Mouse (Mus musculus): ENCODE measurements around the gene Rin2. TPM values are rescaled to one million over a fixed set of nuclear protein-coding genes. Genes with fewer than 3 reads are reported as not detected.

Gene Rin2
- polyA plus RNA-seq, 1 experiment from 2014 or later, result 21.1 TPM

DNA sequence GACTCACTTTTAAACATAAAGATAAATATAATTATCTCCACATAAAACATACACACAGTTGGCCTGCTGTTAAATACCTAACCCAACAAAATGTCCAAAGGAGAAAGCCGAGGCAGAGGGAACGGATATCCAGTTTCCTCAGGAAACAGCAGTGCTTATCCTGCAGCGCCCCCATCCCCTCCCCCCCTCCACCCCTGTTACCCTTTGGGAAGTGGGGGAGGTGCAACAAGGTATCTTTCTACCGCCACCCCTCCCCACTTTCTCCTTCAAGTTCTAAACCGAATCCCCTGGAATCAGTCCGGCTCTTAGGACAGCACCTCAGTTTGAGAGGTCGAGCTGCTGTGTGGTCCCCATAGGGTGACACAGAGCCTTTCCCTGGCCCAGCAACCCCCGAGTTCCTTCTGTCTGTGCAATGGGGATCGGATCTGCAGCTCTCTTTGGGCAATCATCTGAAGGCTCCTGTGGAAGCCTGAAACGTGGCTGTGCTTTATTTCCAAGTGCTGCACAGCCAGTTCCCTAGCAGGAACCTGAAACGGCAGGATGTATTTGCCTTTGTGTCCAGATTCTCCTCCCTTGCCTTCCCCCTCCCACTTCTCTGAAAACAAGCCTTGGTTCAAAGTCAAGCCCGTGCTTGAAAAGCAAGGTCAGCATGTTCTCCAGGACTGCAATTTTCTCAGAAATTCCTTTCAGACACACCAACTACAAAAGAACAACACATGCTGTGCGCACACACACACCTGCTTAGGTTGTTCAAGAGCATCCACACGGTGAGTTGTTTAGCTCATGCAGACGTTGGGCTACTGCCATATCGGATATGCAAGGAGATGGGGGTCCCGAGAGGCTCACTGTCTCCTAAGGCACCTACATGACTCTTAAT lies 209.3 kb downstream of the Rin2 start:
- ATAC-seq (replicated peaks; ENCODE audit: insufficient number of reproducible peaks, low FRiP score, low TSS enrichment, low read depth) (no peak), DNase-seq (ENCODE audit: low spot score) (peak; percentile 66)
- Histone ChIP-seq H3K4me2 (ENCODE audit: low read depth, low read length) (no peak overlapping the region), H3K4me3 (ENCODE audit: low read depth, low read length) (no peak overlapping the region), H3K27me3 (ENCODE audit: control insufficient read depth, insufficient read depth, low read length) (no peaks in the 10 kb centered on the region), H3K9ac (replicated peaks; ENCODE audit: low read length) (peak overlapping the region; percentile 19), H3K27ac (replicated peaks; ENCODE audit: low read depth, low read length) (peak overlapping the region; percentile 83), H3K9me3 (replicated peaks; ENCODE audit: control insufficient read depth, low read length) (no peaks in the 10 kb centered on the region), H3K4me1 (ENCODE audit: control insufficient read depth, insufficient read depth, low read length) (no peaks in the 10 kb centered on the region; the same call in 1 of the 2 replicates), H3K36me3 (replicated peaks; ENCODE audit: control insufficient read depth, insufficient read depth, low read depth, low read length) (no peaks in the 10 kb centered on the region)
- 20% methylated on average over 17 of the region's 17 CpGs for WGBS

DNA sequence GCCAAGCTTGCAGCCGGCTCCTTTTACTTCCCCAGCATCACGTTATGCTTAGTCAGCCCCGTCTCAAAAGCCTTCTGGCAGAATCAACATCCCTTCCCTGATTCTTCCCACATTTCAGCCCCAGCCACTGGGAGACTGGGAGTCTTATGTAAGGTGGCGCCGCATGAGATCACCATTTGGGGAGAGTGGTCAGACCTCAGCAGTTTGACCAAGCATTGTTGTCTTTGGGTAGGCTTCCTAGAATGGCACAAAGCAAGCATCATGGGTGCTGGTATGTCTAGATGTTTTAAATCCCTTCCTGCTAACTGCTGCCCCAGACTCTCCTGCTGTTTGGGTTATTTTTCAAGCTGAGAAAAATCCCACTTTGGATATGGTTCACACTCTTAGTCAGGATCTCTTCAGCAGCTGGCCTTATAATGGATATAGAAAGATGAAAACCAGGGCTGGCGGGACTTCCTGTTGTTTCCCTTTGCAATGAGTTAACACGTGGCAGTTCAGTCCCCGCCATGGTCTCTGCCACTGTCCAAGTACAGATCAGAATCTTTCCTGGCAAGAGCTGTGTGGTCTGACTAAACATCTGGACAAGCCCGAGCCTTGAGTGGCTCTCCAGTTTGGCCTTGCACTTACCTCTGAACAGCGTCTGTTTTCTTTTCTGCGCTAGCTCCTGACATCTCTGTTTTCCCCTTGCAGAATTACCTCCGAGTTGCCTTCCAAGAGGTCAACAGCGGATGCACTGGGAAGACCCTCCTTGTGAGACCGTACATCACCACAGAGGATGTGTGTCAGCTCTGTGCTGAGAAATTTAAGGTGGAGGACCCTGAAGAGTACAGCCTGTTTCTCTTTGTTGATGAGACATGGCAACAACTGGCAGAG lies 210.1 kb downstream of the Rin2 start:
- H3K4me1 ChIP-seq (ENCODE audit: control insufficient read depth, insufficient read depth, low read length), result no peaks in the 10 kb centered on the region; the same call in 1 of the 2 replicates
- H3K4me2 ChIP-seq (ENCODE audit: low read depth, low read length), result no peak overlapping the region
- H3K9ac ChIP-seq (replicated peaks; ENCODE audit: low read length), result no peak overlapping the region; the same call in 1 of the 2 replicates
- peak overlapping the region; percentile 83 for H3K27ac ChIP-seq (replicated peaks; ENCODE audit: low read depth, low read length)
- ATAC-seq (replicated peaks; ENCODE audit: insufficient number of reproducible peaks, low FRiP score, low TSS enrichment, low read depth) (no peak), DNase-seq (ENCODE audit: low spot score) (peak; percentile 53)
- H3K36me3 ChIP-seq (replicated peaks; ENCODE audit: control insufficient read depth, insufficient read depth, low read depth, low read length), result no peaks in the 10 kb centered on the region
- WGBS, result 46% methylated on average over 14 of the region's 14 CpGs
- H3K9me3 ChIP-seq (replicated peaks; ENCODE audit: control insufficient read depth, low read length), result no peaks in the 10 kb centered on the region
- H3K4me3 ChIP-seq (ENCODE audit: low read depth, low read length), result no peak overlapping the region
- H3K27me3 ChIP-seq (ENCODE audit: control insufficient read depth, insufficient read depth, low read length), result no peaks in the 10 kb centered on the region

DNA sequence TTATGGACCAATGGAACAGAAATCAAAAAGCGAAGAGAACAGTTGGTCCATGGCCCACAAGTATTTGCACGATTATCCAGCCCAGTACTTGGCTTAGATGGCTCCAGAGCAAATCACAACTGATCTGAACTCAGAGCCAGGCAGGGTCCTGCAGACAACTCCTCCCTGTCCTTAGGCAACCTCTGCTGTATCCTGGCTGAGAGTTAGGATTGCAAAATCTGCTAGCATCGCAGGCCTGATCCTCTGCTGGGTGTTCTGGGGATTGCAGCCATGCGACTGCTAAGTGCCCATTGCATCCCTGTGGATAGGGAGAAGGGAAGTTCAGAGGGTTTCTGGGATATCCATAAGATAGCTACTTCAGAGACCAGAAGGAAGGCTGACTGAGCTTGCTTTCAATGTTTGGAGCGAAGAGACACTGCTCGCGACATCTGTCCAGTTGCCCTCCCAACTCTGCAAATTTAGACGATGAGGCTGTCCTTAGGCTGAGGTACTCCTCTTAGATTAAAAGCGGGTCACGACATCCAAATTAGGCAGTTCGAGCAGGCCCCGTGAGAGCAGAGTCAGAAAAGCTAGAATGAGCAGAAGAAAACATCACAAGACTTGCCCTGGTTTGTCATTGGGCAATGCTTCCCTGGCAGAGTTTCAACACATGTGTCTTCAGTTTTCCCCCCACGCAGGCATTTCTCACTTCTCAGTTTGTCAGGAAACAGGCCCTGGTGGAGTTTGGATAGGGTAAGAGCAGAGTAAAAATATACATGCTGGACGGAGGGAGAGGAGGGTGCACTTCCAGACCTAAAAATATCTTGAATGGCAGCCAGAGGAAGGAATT lies 213.1 kb downstream of the Rin2 start:
- Histone ChIP-seq H3K4me3 (ENCODE audit: low read depth, low read length) (no peak overlapping the region), H3K27ac (replicated peaks; ENCODE audit: low read depth, low read length) (peak overlapping the region; percentile 72; the same call in 1 of the 2 replicates), H3K4me1 (ENCODE audit: control insufficient read depth, insufficient read depth, low read length) (no peaks in the 10 kb centered on the region; the same call in 1 of the 2 replicates), H3K36me3 (replicated peaks; ENCODE audit: control insufficient read depth, insufficient read depth, low read depth, low read length) (no peaks in the 10 kb centered on the region), H3K9ac (replicated peaks; ENCODE audit: low read length) (no peak overlapping the region), H3K27me3 (ENCODE audit: control insufficient read depth, insufficient read depth, low read length) (no peaks in the 10 kb centered on the region), H3K9me3 (replicated peaks; ENCODE audit: control insufficient read depth, low read length) (no peaks in the 10 kb centered on the region), H3K4me2 (ENCODE audit: low read depth, low read length) (no peak overlapping the region)
- 0 out of 2 replicates have a peak, but pooled peaks have one; percentile 30 for ATAC-seq (replicated peaks; ENCODE audit: insufficient number of reproducible peaks, low FRiP score, low TSS enrichment, low read depth)
- DNase-seq (ENCODE audit: low spot score), result peak; percentile 63
- 48% methylated on average over 14 of the region's 14 CpGs for WGBS

DNA sequence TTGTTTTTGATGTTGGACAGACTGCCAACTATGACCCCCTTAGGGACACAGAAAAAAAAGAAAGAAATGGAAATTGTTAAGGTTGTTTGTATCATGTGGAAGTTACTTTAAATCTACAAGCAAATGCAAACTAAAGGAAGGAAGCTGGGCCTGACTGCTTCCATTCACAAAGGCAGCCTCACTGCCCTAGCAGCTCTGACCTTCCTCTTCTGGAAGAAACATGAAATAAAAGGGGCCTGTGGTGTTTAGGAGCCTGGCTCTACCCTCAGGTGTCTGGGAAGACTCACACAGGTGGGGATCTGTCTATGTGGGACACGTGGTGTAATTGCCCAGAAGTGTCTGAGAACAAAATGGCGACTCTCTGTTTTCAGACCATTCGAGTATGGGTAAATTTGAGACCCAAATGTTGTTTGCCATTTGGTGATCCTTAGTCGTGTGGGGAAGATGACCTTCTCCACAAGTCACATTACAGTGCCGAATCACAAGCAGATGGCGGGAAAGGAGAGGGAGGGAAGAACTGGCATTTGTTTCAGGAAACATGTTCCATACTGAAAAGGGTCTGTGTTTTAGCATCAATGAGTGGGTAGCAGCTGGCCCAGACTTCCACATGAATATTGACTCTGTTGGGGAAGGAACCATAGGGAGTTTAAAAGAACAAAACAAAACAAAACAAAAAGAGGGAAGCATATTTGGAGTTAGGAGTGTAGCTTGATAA lies 213.9 kb downstream of the Rin2 start:
- H3K27ac ChIP-seq (replicated peaks; ENCODE audit: low read depth, low read length), result peak overlapping the region; percentile 72
- no peak overlapping the region for H3K4me2 ChIP-seq (ENCODE audit: low read depth, low read length)
- DNase-seq (ENCODE audit: low spot score), result no peak
- no peaks in the 10 kb centered on the region; the same call in 1 of the 2 replicates for H3K4me1 ChIP-seq (ENCODE audit: control insufficient read depth, insufficient read depth, low read length)
- no peaks in the 10 kb centered on the region for H3K9me3 ChIP-seq (replicated peaks; ENCODE audit: control insufficient read depth, low read length)
- WGBS, result 44% methylated on average over 6 of the region's 6 CpGs
- H3K4me3 ChIP-seq (ENCODE audit: low read depth, low read length), result no peak overlapping the region
- H3K9ac ChIP-seq (replicated peaks; ENCODE audit: low read length), result no peak overlapping the region
- no peaks in the 10 kb centered on the region for H3K36me3 ChIP-seq (replicated peaks; ENCODE audit: control insufficient read depth, insufficient read depth, low read depth, low read length)
- no peak for ATAC-seq (replicated peaks; ENCODE audit: insufficient number of reproducible peaks, low FRiP score, low TSS enrichment, low read depth)
- no peaks in the 10 kb centered on the region for H3K27me3 ChIP-seq (ENCODE audit: control insufficient read depth, insufficient read depth, low read length)

DNA sequence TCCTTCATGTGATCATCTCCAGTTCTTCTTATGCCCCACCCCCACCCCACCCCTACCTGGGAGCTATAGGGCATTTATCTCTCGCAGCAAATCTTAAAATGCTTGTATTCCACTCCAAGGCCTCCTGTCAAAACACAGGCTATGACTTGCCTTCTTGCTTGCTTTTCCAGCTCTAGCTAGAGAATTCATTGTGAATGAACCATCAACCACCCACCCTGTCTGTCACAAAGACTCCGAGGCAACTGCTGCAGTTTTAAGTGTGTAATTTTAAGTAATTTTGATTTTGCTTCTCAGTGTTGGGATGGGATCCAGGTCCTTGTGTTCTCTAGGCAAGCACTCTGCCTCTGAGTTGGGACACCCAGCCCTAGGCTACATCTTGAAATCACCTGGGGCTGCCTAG lies 215.6 kb downstream of the Rin2 start:
- DNase-seq (ENCODE audit: low spot score), result no peak
- Histone ChIP-seq H3K27me3 (ENCODE audit: control insufficient read depth, insufficient read depth, low read length) (no peaks in the 10 kb centered on the region), H3K27ac (replicated peaks; ENCODE audit: low read depth, low read length) (no peak overlapping the region), H3K9ac (replicated peaks; ENCODE audit: low read length) (no peak overlapping the region), H3K36me3 (replicated peaks; ENCODE audit: control insufficient read depth, insufficient read depth, low read depth, low read length) (no peaks in the 10 kb centered on the region), H3K4me3 (ENCODE audit: low read depth, low read length) (no peak overlapping the region), H3K4me2 (ENCODE audit: low read depth, low read length) (no peak overlapping the region), H3K4me1 (ENCODE audit: control insufficient read depth, insufficient read depth, low read length) (no peaks in the 10 kb centered on the region), H3K9me3 (replicated peaks; ENCODE audit: control insufficient read depth, low read length) (no peaks in the 10 kb centered on the region)
- WGBS, result 89% methylated on average over 2 of the region's 2 CpGs
- no peak for ATAC-seq (replicated peaks; ENCODE audit: insufficient number of reproducible peaks, low FRiP score, low TSS enrichment, low read depth)

DNA sequence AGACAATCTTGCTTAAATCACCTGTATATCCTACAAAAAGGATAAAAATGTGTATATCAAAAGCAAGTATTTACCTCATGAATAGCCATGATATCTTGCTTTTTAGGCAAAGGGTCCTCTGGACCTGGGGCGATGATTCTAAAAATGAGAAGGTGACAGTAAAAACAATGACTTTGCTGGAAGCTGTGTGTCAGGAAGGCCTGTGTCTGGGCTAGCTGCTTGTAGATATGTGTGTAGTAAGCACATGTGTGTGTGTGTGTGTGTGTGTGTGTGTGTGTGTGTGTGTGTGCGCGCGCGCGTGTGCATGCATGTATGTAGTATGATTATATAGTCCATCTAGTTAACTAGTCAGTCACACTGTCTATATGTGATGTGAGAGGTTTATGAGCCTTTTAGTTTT lies 218.7 kb downstream of the Rin2 start:
- Histone ChIP-seq H3K27me3 (ENCODE audit: control insufficient read depth, insufficient read depth, low read length) (no peaks in the 10 kb centered on the region), H3K9me3 (replicated peaks; ENCODE audit: control insufficient read depth, low read length) (no peaks in the 10 kb centered on the region), H3K36me3 (replicated peaks; ENCODE audit: control insufficient read depth, insufficient read depth, low read depth, low read length) (no peaks in the 10 kb centered on the region), H3K4me2 (ENCODE audit: low read depth, low read length) (no peak overlapping the region), H3K27ac (replicated peaks; ENCODE audit: low read depth, low read length) (no peak overlapping the region), H3K4me1 (ENCODE audit: control insufficient read depth, insufficient read depth, low read length) (no peaks in the 10 kb centered on the region), H3K9ac (replicated peaks; ENCODE audit: low read length) (no peak overlapping the region), H3K4me3 (ENCODE audit: low read depth, low read length) (no peak overlapping the region)
- no peak for DNase-seq (ENCODE audit: low spot score)
- WGBS, result 96% methylated on average over 6 of the region's 6 CpGs
- ATAC-seq (replicated peaks; ENCODE audit: insufficient number of reproducible peaks, low FRiP score, low TSS enrichment, low read depth), result no peak

DNA sequence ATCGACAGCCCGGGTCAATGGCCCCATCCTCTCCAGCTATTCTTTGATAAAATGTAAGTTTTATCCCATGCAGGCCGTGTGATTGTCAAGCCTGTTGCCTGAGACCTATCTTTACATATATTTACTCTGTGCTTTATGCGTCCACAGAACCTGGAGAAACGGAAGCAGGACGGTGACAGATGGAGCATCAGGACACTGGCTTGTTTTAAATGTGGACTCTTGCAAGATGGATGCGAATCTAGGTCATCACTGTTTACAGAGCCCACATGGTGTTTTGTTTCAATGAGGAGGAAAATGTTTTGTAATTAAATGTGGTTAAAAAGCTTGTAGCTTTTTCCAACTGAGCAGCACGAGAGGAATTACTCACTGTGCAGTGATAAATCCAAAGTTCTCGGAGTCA lies 223.1 kb downstream of the Rin2 start:
- Histone ChIP-seq H3K4me1 (ENCODE audit: control insufficient read depth, insufficient read depth, low read length) (no peaks in the 10 kb centered on the region), H3K9ac (replicated peaks; ENCODE audit: low read length) (no peak overlapping the region), H3K9me3 (replicated peaks; ENCODE audit: control insufficient read depth, low read length) (no peaks in the 10 kb centered on the region), H3K4me2 (ENCODE audit: low read depth, low read length) (no peak overlapping the region), H3K36me3 (replicated peaks; ENCODE audit: control insufficient read depth, insufficient read depth, low read depth, low read length) (no peaks in the 10 kb centered on the region), H3K27me3 (ENCODE audit: control insufficient read depth, insufficient read depth, low read length) (no peaks in the 10 kb centered on the region), H3K27ac (replicated peaks; ENCODE audit: low read depth, low read length) (no peak overlapping the region), H3K4me3 (ENCODE audit: low read depth, low read length) (no peak overlapping the region)
- WGBS, result 82% methylated on average over 9 of the region's 9 CpGs
- ATAC-seq (replicated peaks; ENCODE audit: insufficient number of reproducible peaks, low FRiP score, low TSS enrichment, low read depth) (no peak), DNase-seq (ENCODE audit: low spot score) (no peak)
